Mouse (Mus musculus) cerebellum, adult 2 months (tissue): ENCODE measurements around the gene Ldb3.

ENCODE experiments used
- CTCF ChIP-seq: fragments of 200-500 bp; IDR thresholded peaks from 2 replicates; pipeline ENCODE4 v1.5.1; 2011; ENCODE audit warnings: low read depth, mild to moderate bottlenecking, control low read depth, low read length, moderate library complexity, borderline replicate concordance; ENCODE audit not compliant: insufficient read depth
- POLR2A ChIP-seq: fragments of 200-500 bp; IDR thresholded peaks from 2 replicates; pipeline ENCODE4 v1.6.1; 2011; ENCODE audit warnings: low read length, control low read depth, borderline replicate concordance; ENCODE audit not compliant: insufficient read depth

DNA sequence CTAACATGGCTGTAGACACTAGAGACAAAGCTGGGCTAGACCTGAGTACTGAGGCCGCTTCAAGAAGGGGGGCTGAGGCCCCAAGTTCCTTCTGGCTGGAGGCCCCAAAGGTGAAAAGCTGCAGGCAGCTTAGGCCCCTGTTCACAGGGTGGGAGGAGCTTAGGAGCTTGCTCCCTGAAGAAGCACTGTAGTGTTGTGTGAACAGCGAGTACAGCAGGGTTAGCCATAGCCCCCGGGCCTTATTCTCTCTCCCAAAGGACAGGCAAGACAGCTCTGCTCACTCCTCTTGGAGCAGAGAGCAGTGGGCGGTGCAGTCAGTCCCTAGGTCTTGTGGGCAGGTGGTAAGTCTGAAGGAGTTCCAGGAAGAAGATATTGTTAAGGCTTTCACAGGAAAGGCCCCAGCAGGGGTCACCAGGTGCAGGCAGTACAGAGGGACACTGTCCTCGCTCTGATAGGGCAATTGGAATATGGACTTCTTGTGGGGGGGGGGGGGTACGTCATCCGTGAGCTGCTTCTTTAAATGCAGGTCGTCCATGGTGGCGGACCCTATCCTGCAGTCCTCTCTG is 15.1 kb downstream of the Ldb3 start:
- TF ChIP-seq CTCF: no peak
- no peak for TF ChIP-seq POLR2A
